Mouse (Mus musculus): ENCODE measurements around the gene Smn1.

DNA sequence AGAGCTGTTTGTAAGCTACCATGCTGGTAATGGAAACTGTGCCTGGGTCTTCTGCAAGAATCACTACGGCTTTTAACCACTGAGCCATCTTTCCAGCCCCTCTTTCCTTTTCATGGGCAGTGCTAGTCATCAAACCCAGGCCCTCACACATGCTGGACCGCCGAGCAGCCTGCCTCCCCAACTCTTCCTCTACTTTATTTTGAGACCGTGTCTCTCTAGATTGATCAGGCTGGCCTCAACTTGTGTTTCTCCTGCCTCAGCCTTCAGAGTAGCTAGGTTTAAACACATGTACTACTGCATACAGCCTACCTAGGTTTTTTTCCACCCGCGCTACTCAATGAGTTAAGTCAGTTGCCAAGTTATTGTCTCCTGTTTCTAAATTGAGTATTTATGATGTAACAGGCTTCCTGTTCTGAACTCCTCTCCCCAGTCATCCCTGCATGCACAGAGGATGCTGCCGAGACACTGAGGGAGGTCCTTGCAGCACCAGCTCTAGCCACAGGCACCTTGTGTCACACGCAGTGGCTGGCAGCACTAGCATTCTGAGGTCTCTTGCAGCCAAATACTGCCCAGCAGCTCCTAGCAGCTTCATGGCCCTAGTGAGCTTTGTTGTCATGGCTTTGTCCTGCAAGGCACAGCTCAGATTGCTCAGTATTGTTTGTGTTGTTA, 17.1 kb downstream of the Smn1 start:
- TF ChIP-seq POLR2A (IDR thresholded peaks at IDR 0.05; ENCODE audit: extremely low read depth, insufficient read depth, low read length) = no peak
- TF ChIP-seq CTCF (IDR thresholded peaks at IDR 0.05; ENCODE audit: low read depth, low read length) = no peak
